Mouse (Mus musculus) kidney, postnatal 10 days (tissue): ENCODE results near the gene Kit.

Experiments
- DNase-seq: peaks from one replicate; pipeline ENCODE4 v3.0.0; 2021; ENCODE audit warnings: mixed read lengths

The Kit gene

GRCm38 (mm10) chr5:75590961-75591360 lies 16.2 kb downstream of the Kit start:
- DNase-seq, result no peak

GRCm38 (mm10) chr5:75591567-75591966 lies 16.9 kb downstream of the Kit start:
- no peak for DNase-seq

- no peak for DNase-seq
Observed at GRCm38 (mm10) chr5:75595319-75595718, 20.6 kb downstream of the Kit start.

GRCm38 (mm10) chr5:75596211-75596610 lies 21.5 kb downstream of the Kit start:
- DNase-seq, result peak; percentile 30

- DNase-seq, result no peak
Observed at GRCm38 (mm10) chr5:75597316-75597715, 22.6 kb downstream of the Kit start.

- DNase-seq, result no peak
Observed at GRCm38 (mm10) chr5:75598491-75598890, 23.8 kb downstream of the Kit start.

- DNase-seq, result no peak
Observed at GRCm38 (mm10) chr5:75599991-75600390, 25.3 kb downstream of the Kit start.

GRCm38 (mm10) chr5:75604238-75604637 lies 29.5 kb downstream of the Kit start:
- DNase-seq, result no peak

GRCm38 (mm10) chr5:75606898-75607297 lies 32.2 kb downstream of the Kit start:
- DNase-seq, result no peak

GRCm38 (mm10) chr5:75607971-75608370 lies 33.3 kb downstream of the Kit start:
- DNase-seq, result no peak

- no peak for DNase-seq
Observed at GRCm38 (mm10) chr5:75612380-75612779, 37.7 kb downstream of the Kit start.

GRCm38 (mm10) chr5:75612926-75613325 lies 38.2 kb downstream of the Kit start:
- DNase-seq, result no peak

- no peak for DNase-seq
Observed at GRCm38 (mm10) chr5:75615000-75615571, 40.4 kb downstream of the Kit start.

GRCm38 (mm10) chr5:75615624-75616023 lies 40.9 kb downstream of the Kit start:
- no peak for DNase-seq

- no peak for DNase-seq
Observed at GRCm38 (mm10) chr5:75622401-75622800, 47.7 kb downstream of the Kit start.

GRCm38 (mm10) chr5:75623007-75623406 lies 48.3 kb downstream of the Kit start:
- no peak for DNase-seq

GRCm38 (mm10) chr5:75623520-75623919 lies 48.8 kb downstream of the Kit start:
- DNase-seq, result no peak

GRCm38 (mm10) chr5:75623993-75624706 lies 49.4 kb downstream of the Kit start:
- DNase-seq, result no peak

- DNase-seq, result no peak
Observed at GRCm38 (mm10) chr5:75625059-75625458, 50.3 kb downstream of the Kit start.

GRCm38 (mm10) chr5:75626284-75626683 lies 51.6 kb downstream of the Kit start:
- no peak for DNase-seq

GRCm38 (mm10) chr5:75626703-75627102 lies 52.0 kb downstream of the Kit start:
- DNase-seq, result no peak

GRCm38 (mm10) chr5:75632257-75632656 lies 57.5 kb downstream of the Kit start:
- DNase-seq, result no peak

- DNase-seq, result no peak
Observed at GRCm38 (mm10) chr5:75632846-75633640, 58.3 kb downstream of the Kit start.

- no peak for DNase-seq
Observed at GRCm38 (mm10) chr5:75635385-75635784, 60.7 kb downstream of the Kit start.
